Mouse (Mus musculus): ENCODE results near the gene Il11.

Il11 gene

DNA sequence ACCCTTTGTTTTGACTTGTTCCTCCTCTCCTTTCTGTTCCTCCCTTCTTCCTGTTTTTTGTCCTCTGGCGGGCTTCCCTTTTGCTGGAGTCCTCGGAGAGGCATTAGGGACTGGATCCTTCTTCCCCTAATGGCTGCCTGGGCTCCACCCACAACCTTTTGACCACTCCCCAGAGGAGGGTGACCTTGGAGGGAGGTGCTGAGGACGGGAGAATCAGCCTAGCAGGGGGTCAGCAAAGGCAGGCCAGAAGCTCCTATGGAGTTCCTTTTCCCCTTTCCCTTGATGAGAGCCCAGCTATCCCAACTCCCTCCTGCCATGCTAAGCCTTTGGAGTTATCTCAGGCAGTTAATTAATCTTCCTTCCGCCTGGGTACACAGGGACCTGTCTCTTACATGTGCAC lies 41.5 kb downstream of the Il11 start:
- peak; percentile 84 for DNase-seq

- DNase-seq = no peak
Observed at GRCm38 (mm10) chr7:4740309-4740727, 42.3 kb downstream of the Il11 start.

DNA sequence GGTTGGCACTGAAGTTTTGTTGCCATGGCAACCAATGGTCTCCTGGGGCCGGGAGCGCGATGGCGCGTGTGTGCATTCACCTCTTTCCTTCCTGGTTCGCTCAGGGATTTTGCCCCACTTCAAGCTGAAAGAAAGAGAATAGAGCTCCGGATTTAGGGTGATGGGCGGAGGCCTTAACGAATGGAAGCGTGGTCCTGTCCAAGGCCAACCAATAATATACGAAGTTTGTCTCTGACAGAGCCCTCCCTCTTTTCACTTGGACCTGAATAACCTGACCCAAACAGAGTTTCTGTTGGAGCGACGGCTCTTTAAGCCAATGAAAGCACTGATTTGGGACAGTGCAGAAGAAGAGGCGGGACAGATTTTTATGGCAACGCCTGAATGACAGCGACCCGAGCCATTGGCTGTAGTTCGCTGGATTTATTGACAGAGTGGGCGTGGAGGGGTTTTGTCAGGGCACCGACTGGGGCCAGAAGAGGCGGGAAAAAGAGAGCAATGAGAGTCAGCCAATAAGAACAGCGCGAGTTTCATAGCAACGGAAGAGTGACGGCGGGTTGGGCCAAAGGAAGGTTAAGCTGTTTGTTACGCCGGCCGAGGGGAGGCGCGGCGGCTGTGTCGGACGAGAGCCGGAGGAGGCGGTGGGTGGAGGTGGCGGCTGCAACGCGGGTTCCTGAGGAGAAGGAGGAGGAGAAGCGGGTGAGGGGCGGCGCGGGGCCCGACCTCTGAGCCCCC lies 42.9 kb downstream of the Il11 start, which contains the start of gene Kmt5c:
Gene Kmt5c, plus strand, starts transcription at position 572 of the 732 bp plus-strand sequence.
- peak; percentile 99 for DNase-seq

- DNase-seq = no peak
Observed at GRCm38 (mm10) chr7:4739041-4739543, 43.6 kb downstream of the Il11 start.

DNA sequence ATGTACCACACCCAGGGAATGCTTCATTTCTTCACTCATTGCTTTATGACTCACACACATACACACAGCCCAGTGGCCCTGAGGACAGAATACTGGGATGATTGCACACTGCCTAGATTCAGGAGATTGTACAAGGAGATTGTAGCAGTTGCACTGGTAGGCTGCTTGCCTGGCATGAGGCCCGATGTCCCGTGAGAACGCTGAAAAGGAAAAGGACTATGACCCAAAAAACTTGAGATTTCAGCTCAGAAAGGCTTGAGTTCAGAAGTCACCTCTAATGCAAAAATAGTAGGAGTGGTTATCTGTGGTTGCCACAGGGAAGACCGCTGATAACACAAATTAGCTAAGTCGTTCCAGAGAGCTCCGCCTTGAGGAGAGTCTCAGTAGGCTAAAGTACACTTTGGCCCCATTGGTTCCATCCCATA lies 49.7 kb downstream of the Il11 start:
- DNase-seq = no peak

DNA sequence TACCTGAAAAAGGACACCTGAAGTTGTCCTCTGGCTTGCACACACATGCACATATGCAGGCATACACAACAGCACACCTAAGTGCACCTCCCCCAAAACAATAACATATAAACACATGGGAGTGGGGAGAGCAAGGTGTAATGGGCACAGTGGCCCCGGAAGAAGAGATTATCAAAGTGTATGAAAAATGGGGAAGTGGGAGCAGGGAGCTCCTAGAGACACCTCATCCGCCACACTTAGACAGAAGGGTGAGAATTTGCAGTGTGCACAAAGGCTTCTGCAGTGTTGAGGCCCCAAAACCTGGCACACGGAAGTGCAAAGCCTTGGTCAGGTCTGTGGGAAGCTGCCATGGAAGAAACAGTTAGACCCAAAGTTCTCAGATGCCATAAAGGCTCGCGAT lies 51.6 kb downstream of the Il11 start:
- DNase-seq = no peak

- DNase-seq = no peak
Observed at GRCm38 (mm10) chr7:4725169-4725568, 57.5 kb downstream of the Il11 start, which contains the start of gene Tmem150b. TSS of gene Tmem150b (minus strand) at chr7:4725249.

DNA sequence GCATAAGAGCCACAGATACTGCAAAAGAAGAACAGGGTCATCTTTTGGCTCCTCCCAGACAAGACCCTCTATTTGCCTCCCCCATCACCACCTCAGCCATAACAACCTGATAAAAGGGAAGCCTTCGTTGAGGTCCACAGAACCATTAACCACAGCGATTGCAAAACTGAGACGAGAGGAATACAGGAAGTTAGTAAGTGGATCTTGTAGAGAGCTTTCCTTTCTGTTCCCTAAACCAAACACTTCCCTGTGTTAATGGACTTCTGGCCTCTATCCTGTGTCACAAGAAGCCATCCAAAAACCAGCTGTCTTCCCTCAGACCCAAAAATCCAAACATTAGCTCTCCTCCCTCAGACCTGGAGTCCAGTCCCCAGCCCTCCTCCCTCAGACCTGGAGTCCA lies 58.3 kb downstream of the Il11 start:
- DNase-seq = no peak

DNA sequence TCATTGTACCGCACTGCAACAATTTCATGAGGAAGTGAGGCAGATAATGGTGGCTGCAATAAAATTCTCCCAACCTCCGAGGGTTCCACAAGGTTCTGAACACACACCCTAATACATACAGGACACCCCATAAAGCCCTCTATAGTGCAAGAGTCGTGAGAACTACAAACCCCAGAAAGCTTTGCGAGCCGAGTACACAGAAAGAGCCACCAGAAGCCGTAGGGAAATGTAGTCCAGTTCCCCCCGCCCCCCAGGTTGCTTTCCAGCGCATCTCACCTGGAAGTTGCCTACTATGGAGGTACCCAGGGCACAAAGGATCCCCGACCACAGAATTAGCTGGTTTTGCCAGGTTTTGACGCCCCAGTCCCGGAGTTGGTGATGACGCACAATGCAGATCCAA lies 59.2 kb downstream of the Il11 start:
- DNase-seq = peak; percentile 38

Measured in lung, postnatal 10 days (tissue).